Mouse (Mus musculus): ENCODE measurements at regions not wholly inside any gene's neighbourhood (a gene's known extent, or its start where the extent isn't known, plus 50 kb on each side); places are given as distances from the start of the nearest gene placed in this dataset.

- TF ChIP-seq CTCF (IDR thresholded peaks at IDR 0.05 in 2 of 3, conservative IDR thresholded peaks at IDR 0.05 in 1 of 3; ENCODE audit: control insufficient read depth in 1 of 3, insufficient read depth in 1 of 3, low read depth in 2 of 3, low read length in 3 of 3, poor library complexity in 1 of 3, severe bottlenecking in 1 of 3), result no peak
- no peak for TF ChIP-seq ETS1 (IDR thresholded peaks at IDR 0.05; ENCODE audit: low read depth, low read length)
- no peak for TF ChIP-seq CHD1 (IDR thresholded peaks at IDR 0.05; ENCODE audit: low read depth, low read length)
- no peak for TF ChIP-seq NELFE (IDR thresholded peaks at IDR 0.05; ENCODE audit: low read depth, low read length)
- TF ChIP-seq MXI1 (IDR thresholded peaks at IDR 0.05; ENCODE audit: low read depth, low read length), result no peak
- no peak for TF ChIP-seq USF1 (IDR thresholded peaks at IDR 0.05; ENCODE audit: low read depth, low read length)
- TF ChIP-seq POLR2A (IDR thresholded peaks at IDR 0.05; ENCODE audit: control insufficient read depth in 1 of 2, insufficient read depth in 1 of 2, low read depth in 1 of 2, low read length in 2 of 2, poor library complexity in 1 of 2), result no peak
- TF ChIP-seq ZKSCAN1 (IDR thresholded peaks at IDR 0.05; ENCODE audit: low read depth, low read length), result no peak
- TF ChIP-seq MAX (IDR thresholded peaks at IDR 0.05; ENCODE audit: low read length), result no peak
- no peak for TF ChIP-seq ZNF384 (IDR thresholded peaks at IDR 0.05; ENCODE audit: low read depth, low read length)
- TF ChIP-seq GATA1 (IDR thresholded peaks at IDR 0.05; ENCODE audit: low read depth, low read length), result no peak
- no peak for TF ChIP-seq TBP (IDR thresholded peaks at IDR 0.05; ENCODE audit: low read depth, low read length)
- no peak for TF ChIP-seq JUND (IDR thresholded peaks at IDR 0.05; ENCODE audit: low read depth, low read length)
Measured at GRCm38 (mm10) chr16:79651162-79651741, 560.4 kb upstream of the Tmprss15 start.
